Mouse (Mus musculus) heart, embryonic 10.5 days (tissue): Measurements from ENCODE around the gene Qsox2. TPM values are rescaled to one million over a fixed set of nuclear protein-coding genes. Genes with fewer than 3 reads are reported as not detected.

ENCODE experiments used
- DNase-seq: peaks from one replicate; pipeline ENCODE4 v3.0.0-alpha.2; 2017; ENCODE audit warnings: low spot score
- H3K27ac ChIP-seq: fragments of 300-500 bp; sonication (generic); 2 replicates; pipeline ENCODE4 v1.5.1; 2016; ENCODE audit warnings: mild to moderate bottlenecking
- H3K27me3 ChIP-seq: fragments of 300-500 bp; sonication (generic); 2 replicates; pipeline ENCODE4 v1.6.1; 2016; ENCODE audit warnings: mild to moderate bottlenecking; ENCODE audit not compliant: poor library complexity, insufficient read depth, severe bottlenecking
- H3K36me3 ChIP-seq: fragments of 300-500 bp; sonication (generic); 2 replicates; pipeline ENCODE4 v1.6.1; 2016; ENCODE audit warnings: mild to moderate bottlenecking, moderate library complexity
- H3K4me1 ChIP-seq: fragments of 300-500 bp; sonication (generic); 2 replicates; pipeline ENCODE4 v1.6.1; 2016; ENCODE audit warnings: mild to moderate bottlenecking
- H3K4me3 ChIP-seq: fragments of 300-500 bp; sonication (generic); 2 replicates; pipeline ENCODE4 v1.5.1; 2016; ENCODE audit warnings: mild to moderate bottlenecking, moderate library complexity
- H3K9me3 ChIP-seq: fragments of 300-500 bp; sonication (generic); 2 replicates; pipeline ENCODE4 v1.6.1; 2016; ENCODE audit warnings: mild to moderate bottlenecking, moderate library complexity
- WGBS: fragments of 180-500 bp; shearing (Covaris S2); methylation state at CpG from one replicate; pipeline ENCODE4 v1.1.7; 2016; 5-methylcytosine and 5-hydroxymethylcytosine counted together
- polyA plus RNA-seq: library from polyadenylated mRNA; unstranded; fragments of >200 nt; fragmentation: Nextera tagmentation; extraction: Ambion mirVana; gene quantifications from 2 replicates; pipeline ENCODE4 v1.2.1, GENCODE M21; 2016

Gene Qsox2
- polyA plus RNA-seq, 1 experiment from 2014 or later = 18.8 TPM

DNA sequence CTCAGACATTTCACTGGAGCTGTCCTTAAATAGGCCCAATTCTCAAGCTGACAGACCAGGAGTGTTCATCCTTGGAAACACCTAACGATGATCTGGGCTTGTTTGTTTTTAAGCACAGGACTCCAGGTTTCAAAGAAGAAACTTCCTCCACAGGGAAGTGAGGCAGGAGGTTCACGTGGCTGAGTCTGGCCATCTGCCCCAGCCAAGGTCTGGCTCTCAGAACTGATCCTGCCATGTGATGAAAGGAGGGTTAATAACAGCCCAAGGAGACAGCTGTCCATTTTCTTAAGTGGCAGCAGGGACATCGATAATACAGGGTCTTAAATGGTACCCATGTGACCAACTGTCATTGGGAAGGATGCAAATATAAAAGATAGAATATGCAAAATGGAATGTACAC is 27.8 kb downstream of the Qsox2 start:
- Histone ChIP-seq H3K27ac (no peak overlapping the region), H3K27me3 (peaks cover 47% of the 10 kb centered on the region), H3K4me3 (no peak overlapping the region), H3K36me3 (peaks cover 51% of the 10 kb centered on the region), H3K9me3 (no peaks in the 10 kb centered on the region), H3K4me1 (peaks cover 18% of the 10 kb centered on the region)
- no peak for DNase-seq
- 80% methylated on average over 3 of the region's 3 CpGs for WGBS

DNA sequence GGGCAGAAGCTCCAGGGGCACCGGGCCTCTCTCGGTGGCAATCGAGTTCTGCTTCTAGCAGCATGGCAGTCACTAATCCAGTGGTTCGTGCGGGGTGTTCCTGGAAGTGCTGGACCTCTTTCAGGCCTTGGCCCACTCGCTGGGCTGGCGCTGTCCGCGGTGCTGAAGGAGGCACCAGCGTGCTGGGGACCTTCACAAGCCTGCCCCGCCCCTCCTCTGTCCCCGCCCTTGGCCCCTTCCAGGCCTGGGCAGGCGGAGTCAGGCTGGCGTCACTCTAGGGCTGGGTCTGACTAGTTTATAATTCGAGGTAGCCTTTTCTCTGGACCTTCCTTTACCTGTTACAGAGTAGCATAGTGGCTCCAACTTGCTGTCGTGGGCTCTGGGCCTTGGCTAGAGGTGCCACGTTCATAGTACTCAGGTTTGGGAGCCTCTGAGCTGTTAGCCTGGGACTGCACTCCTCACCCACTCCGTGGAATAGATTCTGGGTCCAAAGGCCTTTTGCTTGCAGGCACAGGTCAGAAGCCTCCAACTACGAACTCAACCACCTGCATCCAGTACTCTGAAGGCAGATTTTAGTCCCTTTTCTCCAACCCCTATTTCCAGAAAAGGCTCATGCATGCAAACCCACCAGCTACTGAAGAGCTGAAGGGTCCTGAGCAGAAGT is 29.1 kb downstream of the Qsox2 start, which contains the start of gene Lhx3:
Gene Lhx3 (minus strand): TSS at position 164 of the 664 bp plus-strand sequence.
- H3K9me3 ChIP-seq = no peaks in the 10 kb centered on the region
- no peak within 1 kb of the TSS for H3K27ac ChIP-seq
- WGBS = 6% methylated on average over 19 of the region's 19 CpGs
- H3K36me3 ChIP-seq = peaks cover 39% of the 10 kb centered on the region
- peak; percentile 95 for DNase-seq
- no peak within 1 kb of the TSS for H3K4me3 ChIP-seq
- peaks cover 61% of the 10 kb centered on the region for H3K27me3 ChIP-seq
- H3K4me1 ChIP-seq = peaks cover 18% of the 10 kb centered on the region

GRCm38 (mm10) chr2:26207559-26207958 is 29.8 kb downstream of the Qsox2 start:
- H3K27ac ChIP-seq = no peak overlapping the region
- no peak for DNase-seq
- H3K4me3 ChIP-seq = no peak overlapping the region
- peaks cover 33% of the 10 kb centered on the region for H3K36me3 ChIP-seq
- no peaks in the 10 kb centered on the region for H3K9me3 ChIP-seq
- H3K4me1 ChIP-seq = peaks cover 24% of the 10 kb centered on the region
- 19% methylated on average over 9 of the region's 9 CpGs for WGBS
- peaks cover 68% of the 10 kb centered on the region for H3K27me3 ChIP-seq

GRCm38 (mm10) chr2:26205761-26206160 is 31.6 kb downstream of the Qsox2 start:
- H3K4me1 ChIP-seq = peaks cover 38% of the 10 kb centered on the region
- 0 out of 2 replicates have a peak overlapping the region, but pooled peaks have one; percentile 40 for H3K4me3 ChIP-seq
- H3K36me3 ChIP-seq = peaks cover 15% of the 10 kb centered on the region
- no peak overlapping the region for H3K27ac ChIP-seq
- peaks cover 86% of the 10 kb centered on the region for H3K27me3 ChIP-seq
- H3K9me3 ChIP-seq = no peaks in the 10 kb centered on the region
- DNase-seq = no peak
- 15% methylated on average over 10 of the region's 10 CpGs for WGBS

DNA sequence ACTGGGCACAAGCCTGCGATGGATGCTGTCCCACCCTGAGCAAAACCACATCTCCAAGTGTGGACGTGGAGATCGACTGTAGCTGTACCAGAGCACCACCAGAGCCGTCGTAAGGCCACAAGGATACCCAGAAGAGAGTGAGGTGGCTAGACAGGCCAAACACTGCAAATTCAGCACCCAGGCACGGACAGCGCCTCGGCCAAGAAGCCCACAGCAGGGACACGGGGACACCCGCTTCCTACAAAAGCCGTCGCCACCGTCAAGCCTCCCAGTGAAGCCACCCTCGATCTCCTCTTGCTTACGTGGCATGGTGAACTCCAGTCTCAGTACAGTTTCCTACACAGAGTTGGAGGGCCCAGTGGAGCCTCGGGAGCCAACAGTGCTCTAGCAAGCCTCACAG is 32.2 kb downstream of the Qsox2 start:
- Histone ChIP-seq H3K27ac (no peak overlapping the region), H3K36me3 (peaks cover 9% of the 10 kb centered on the region), H3K9me3 (no peaks in the 10 kb centered on the region), H3K4me1 (peaks cover 38% of the 10 kb centered on the region), H3K27me3 (peaks cover 88% of the 10 kb centered on the region), H3K4me3 (no peak overlapping the region)
- 2% methylated on average over 16 of the region's 16 CpGs for WGBS
- DNase-seq = no peak

- H3K4me3 ChIP-seq = peak overlapping the region; percentile 48
- DNase-seq = no peak
- no peaks in the 10 kb centered on the region for H3K9me3 ChIP-seq
- 2% methylated on average over 36 of the region's 36 CpGs for WGBS
- no peak overlapping the region for H3K27ac ChIP-seq
- H3K27me3 ChIP-seq = peaks cover 100% of the 10 kb centered on the region
- peaks cover 52% of the 10 kb centered on the region for H3K4me1 ChIP-seq
- H3K36me3 ChIP-seq = no peaks in the 10 kb centered on the region
Measured at GRCm38 (mm10) chr2:26202849-26203475, 34.4 kb downstream of the Qsox2 start.

GRCm38 (mm10) chr2:26201926-26202848 is 35.1 kb downstream of the Qsox2 start:
- H3K4me1 ChIP-seq = peaks cover 53% of the 10 kb centered on the region
- no peak overlapping the region; the same call in 1 of the 2 replicates for H3K27ac ChIP-seq
- peaks cover 100% of the 10 kb centered on the region for H3K27me3 ChIP-seq
- no peak for DNase-seq
- under 1% methylated on average over 77 of the region's 77 CpGs for WGBS
- peak overlapping the region; percentile 48 for H3K4me3 ChIP-seq
- no peaks in the 10 kb centered on the region for H3K36me3 ChIP-seq
- no peaks in the 10 kb centered on the region for H3K9me3 ChIP-seq

DNA sequence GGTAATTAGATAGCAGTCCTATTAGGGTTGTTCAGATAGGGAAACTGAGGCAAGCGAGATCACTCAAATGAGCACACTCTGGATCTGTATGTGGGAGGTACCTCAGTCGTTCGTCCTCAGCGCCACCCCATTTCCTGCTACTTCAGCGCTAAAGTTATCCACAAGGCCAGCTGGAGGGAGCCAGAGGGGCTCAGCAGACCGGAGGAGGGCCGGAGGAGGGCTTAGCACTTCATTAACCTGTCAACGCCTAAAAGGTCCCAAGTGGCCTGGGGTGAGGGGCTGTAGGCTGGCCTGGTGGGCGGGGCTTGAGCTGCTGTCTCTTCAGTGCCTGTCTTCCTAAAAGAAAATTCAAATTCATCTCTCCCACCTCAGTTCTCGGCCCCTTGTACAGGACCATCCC is 38.8 kb downstream of the Qsox2 start:
- DNase-seq = no peak
- Histone ChIP-seq H3K4me3 (peak overlapping the region; percentile 47), H3K27me3 (peaks cover 100% of the 10 kb centered on the region), H3K4me1 (peaks cover 55% of the 10 kb centered on the region), H3K27ac (no peak overlapping the region), H3K9me3 (no peaks in the 10 kb centered on the region), H3K36me3 (no peaks in the 10 kb centered on the region)
- WGBS = under 1% methylated on average over 10 of the region's 10 CpGs

DNA sequence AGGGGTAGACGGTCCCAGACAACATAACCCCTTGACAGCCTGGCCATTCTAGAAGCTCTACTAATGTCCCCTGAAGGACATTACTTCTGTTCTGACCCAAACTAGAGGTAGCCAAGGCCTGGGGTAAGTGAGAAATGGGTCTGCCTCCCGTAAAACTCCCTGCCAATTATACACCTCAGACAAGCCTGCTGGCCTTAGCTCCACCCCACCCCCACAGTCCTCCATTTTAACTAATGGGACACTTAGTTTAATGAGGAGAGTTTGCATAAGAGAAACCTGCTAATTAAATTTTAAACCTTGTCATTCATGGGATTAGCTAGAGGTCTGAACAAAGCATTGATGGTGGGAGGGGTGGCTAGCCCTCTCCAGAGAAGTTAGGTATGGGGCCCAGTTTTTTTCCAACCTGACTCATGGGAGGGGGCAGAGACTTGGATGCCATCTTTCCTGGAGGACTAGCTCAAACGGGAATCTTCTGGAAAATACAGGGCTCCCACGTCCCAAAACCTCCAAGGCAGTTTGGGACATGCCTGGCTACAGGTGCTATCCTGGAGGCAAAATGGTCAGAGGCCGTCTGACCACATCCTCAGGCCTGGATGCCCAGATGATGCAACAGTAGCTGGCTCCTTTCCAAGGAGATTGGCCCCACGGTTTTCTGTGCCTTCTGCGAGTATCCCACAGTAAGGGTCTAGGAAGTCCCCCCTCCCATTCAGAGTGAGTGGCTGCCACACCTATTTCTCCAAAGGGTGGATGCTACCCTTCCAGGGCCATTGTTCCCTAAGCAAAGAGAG is 42.6 kb downstream of the Qsox2 start:
- WGBS = 40% methylated on average over 7 of the region's 7 CpGs
- no peak overlapping the region for H3K27ac ChIP-seq
- no peaks in the 10 kb centered on the region for H3K9me3 ChIP-seq
- H3K36me3 ChIP-seq = no peaks in the 10 kb centered on the region
- H3K4me1 ChIP-seq = peaks cover 44% of the 10 kb centered on the region
- H3K4me3 ChIP-seq = no peak overlapping the region
- H3K27me3 ChIP-seq = peaks cover 93% of the 10 kb centered on the region
- DNase-seq = no peak

GRCm38 (mm10) chr2:26188517-26188916 is 48.8 kb downstream of the Qsox2 start:
- peaks cover 16% of the 10 kb centered on the region; the same call in 1 of the 2 replicates for H3K4me1 ChIP-seq
- H3K4me3 ChIP-seq = no peak overlapping the region
- WGBS = 81% methylated on average over 5 of the region's 5 CpGs
- H3K27me3 ChIP-seq = peaks cover 92% of the 10 kb centered on the region
- H3K36me3 ChIP-seq = no peaks in the 10 kb centered on the region
- H3K9me3 ChIP-seq = no peaks in the 10 kb centered on the region
- no peak for DNase-seq
- H3K27ac ChIP-seq = no peak overlapping the region

DNA sequence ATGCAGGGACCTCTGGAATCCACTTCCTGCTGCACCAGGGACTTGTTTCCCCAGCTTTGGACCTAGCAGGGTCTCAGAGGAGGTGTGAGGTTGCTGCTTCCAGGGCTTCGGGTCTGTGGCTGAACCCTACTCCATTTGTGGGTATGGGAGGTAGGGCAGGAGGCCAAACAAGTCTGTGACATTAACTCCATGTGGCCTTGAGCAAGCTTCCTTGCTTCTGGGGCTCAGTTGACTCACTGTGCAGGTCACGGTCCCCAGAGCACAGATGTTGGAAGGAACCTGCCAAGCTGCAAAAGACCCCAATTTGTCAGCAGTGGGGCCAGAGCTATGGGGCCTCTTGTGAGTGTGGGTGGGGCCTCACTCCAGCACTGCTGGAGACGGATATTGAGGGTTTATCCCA is 53.0 kb downstream of the Qsox2 start:
- no peak overlapping the region for H3K27ac ChIP-seq
- H3K36me3 ChIP-seq = no peaks in the 10 kb centered on the region
- H3K9me3 ChIP-seq = no peaks in the 10 kb centered on the region
- WGBS = 52% methylated on average over 3 of the region's 3 CpGs
- H3K27me3 ChIP-seq = peaks cover 59% of the 10 kb centered on the region
- DNase-seq = no peak
- H3K4me3 ChIP-seq = no peak overlapping the region
- 0 out of 2 replicates have a peak, but pooled peaks cover 2% of the 10 kb centered on the region for H3K4me1 ChIP-seq

DNA sequence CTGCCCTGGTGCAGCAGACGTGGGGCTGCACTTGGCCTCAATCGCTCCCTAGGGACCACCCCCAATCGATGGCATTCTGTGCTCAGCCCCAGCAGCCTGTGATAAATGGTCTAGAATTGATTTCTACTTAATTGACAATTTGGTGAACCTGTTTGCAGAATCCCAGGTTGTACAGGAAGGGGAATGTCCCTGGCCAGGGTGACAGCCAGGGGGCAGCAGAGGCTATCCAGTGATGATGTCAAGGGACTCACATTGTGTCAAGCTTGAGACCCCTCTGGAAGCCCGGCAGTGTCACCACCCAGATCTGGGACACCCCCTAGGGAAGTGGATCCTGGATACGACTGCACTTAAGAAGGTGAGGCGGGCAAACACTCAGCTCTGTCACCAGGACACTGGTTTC is 54.7 kb downstream of the Qsox2 start:
- 9% methylated on average over 6 of the region's 6 CpGs for WGBS
- H3K27ac ChIP-seq = no peak overlapping the region
- peaks cover 42% of the 10 kb centered on the region for H3K27me3 ChIP-seq
- peaks cover 5% of the 10 kb centered on the region; the same call in 1 of the 2 replicates for H3K4me1 ChIP-seq
- H3K9me3 ChIP-seq = no peaks in the 10 kb centered on the region
- DNase-seq = no peak
- H3K36me3 ChIP-seq = no peaks in the 10 kb centered on the region
- no peak overlapping the region for H3K4me3 ChIP-seq
